Mouse (Mus musculus) stomach, adult 2 months (tissue): Measurements from ENCODE around the gene Gm6793. TPM values are rescaled to one million over a fixed set of nuclear protein-coding genes. Genes with fewer than 3 reads are reported as not detected.

Experiments used
- polyA plus RNA-seq: library from polyadenylated mRNA; depleted of rRNA; stranded (reverse); fragments of >200 nt; gene quantifications from 2 replicates; pipeline ENCODE4 v1.2.3, GENCODE M21; 2012; rRNA removed

Gm6793 gene
- polyA plus RNA-seq = not detected in 2 replicates

GRCm38 (mm10) chr8:112014936-112015335, at the start of gene Gm6793:
Gene Gm6793 (minus strand): TSS chr8:112015036.

GRCm38 (mm10) chr8:112010997-112011815, 3.6 kb downstream of the Gm6793 start, which contains the start of the genes Kars and Terf2ip:
Gene Kars (minus strand): TSS chr8:112011323.
Gene Terf2ip (plus strand): TSS chr8:112011398.

GRCm38 (mm10) chr8:111992013-111992702, 22.7 kb downstream of the Gm6793 start, which contains the start of gene Adat1:
Gene Adat1 (minus strand): TSS chr8:111992302.

Other genes with a start within 250 kb of the Gm6793 start
- 0.32 and 0.55 TPM in 2 replicates for gene Cfdp1, start 160.7 kb downstream of the Gm6793 start, polyA plus RNA-seq
- gene Tmem170, start 138.3 kb downstream of the Gm6793 start, polyA plus RNA-seq = 0.98 and 1.1 TPM in 2 replicates
- gene Chst5, start 104.6 kb downstream of the Gm6793 start, polyA plus RNA-seq = 0.09 and 0.14 TPM in 2 replicates
- gene Tmem231, start 81.2 kb downstream of the Gm6793 start, polyA plus RNA-seq = 1.6 TPM in 2 replicates
- gene Gabarapl2, start 74.3 kb downstream of the Gm6793 start, polyA plus RNA-seq = 4.9 and 5.7 TPM in 2 replicates
- gene Adat1, start 22.7 kb downstream of the Gm6793 start, polyA plus RNA-seq = 0.40 and 0.74 TPM in 2 replicates
- gene Kars, start 3.7 kb downstream of the Gm6793 start, polyA plus RNA-seq = 8.8 and 11.5 TPM in 2 replicates
- gene Terf2ip, start 3.6 kb downstream of the Gm6793 start, polyA plus RNA-seq = 2.8 and 3.3 TPM in 2 replicates